Mouse (Mus musculus) liver, embryonic 15.5 days (tissue): Measurements from ENCODE around the gene Itga9. TPM values are rescaled to one million over a fixed set of nuclear protein-coding genes. Genes with fewer than 3 reads are reported as not detected.

ENCODE experiments used
- ATAC-seq: fragments of 200-750 bp; cut with Nextera tagmentation; 2 replicates; pipeline ENCODE4 v1.8.0; 2017; ENCODE audit warnings: moderate number of reproducible peaks, mild to moderate bottlenecking, moderate library complexity; ENCODE audit not compliant: insufficient read depth
- H3K27ac ChIP-seq: fragments of 300-500 bp; sonication (generic); replicated peaks from 2 replicates; pipeline ENCODE4 v1.5.1; 2015; ENCODE audit warnings: mild to moderate bottlenecking, inconsistent platforms
- H3K27me3 ChIP-seq: fragments of 300-500 bp; sonication (generic); 2 replicates; pipeline ENCODE4 v1.6.1; 2015; ENCODE audit warnings: mild to moderate bottlenecking, inconsistent platforms
- H3K36me3 ChIP-seq: fragments of 300-500 bp; sonication (generic); replicated peaks from 2 replicates; pipeline ENCODE4 v1.6.1; 2015; ENCODE audit warnings: moderate library complexity, mild to moderate bottlenecking, inconsistent platforms
- H3K4me1 ChIP-seq: fragments of 300-500 bp; sonication (generic); replicated peaks from 2 replicates; pipeline ENCODE4 v1.6.1; 2015; ENCODE audit warnings: inconsistent platforms
- H3K4me2 ChIP-seq: fragments of 300-500 bp; sonication (generic); 2 replicates; pipeline ENCODE4 v1.6.1; 2015; ENCODE audit warnings: moderate library complexity, mild to moderate bottlenecking, inconsistent platforms
- H3K4me3 ChIP-seq: fragments of 300-500 bp; sonication (generic); replicated peaks from 2 replicates; pipeline ENCODE4 v1.5.1; 2015; ENCODE audit warnings: mild to moderate bottlenecking, inconsistent platforms
- H3K9ac ChIP-seq: fragments of 300-500 bp; sonication (generic); 2 replicates; pipeline ENCODE4 v1.6.1; 2015; ENCODE audit warnings: moderate library complexity, mild to moderate bottlenecking, inconsistent platforms
- H3K9me3 ChIP-seq: fragments of 300-500 bp; sonication (generic); replicated peaks from 2 replicates; pipeline ENCODE4 v1.6.1; 2016; ENCODE audit warnings: inconsistent platforms
- whole genome bisulfite sequencing: fragments of 180-500 bp; shearing (Covaris S2); methylation state at CpG from one replicate; pipeline ENCODE4 v1.1.7; 2015; ENCODE audit warnings: mixed read lengths; ENCODE audit not compliant: insufficient replicate concordance; 5-methylcytosine and 5-hydroxymethylcytosine counted together
- polyA plus RNA-seq: library from polyadenylated mRNA; unstranded; fragments of >200 nt; fragmentation: Nextera tagmentation; extraction: Ambion mirVana; gene quantifications from 2 replicates; pipeline ENCODE4 v1.2.1, GENCODE M21; 2015

The Itga9 gene
- polyA plus RNA-seq, 1 experiment from 2014 or later: 3.4 TPM

DNA sequence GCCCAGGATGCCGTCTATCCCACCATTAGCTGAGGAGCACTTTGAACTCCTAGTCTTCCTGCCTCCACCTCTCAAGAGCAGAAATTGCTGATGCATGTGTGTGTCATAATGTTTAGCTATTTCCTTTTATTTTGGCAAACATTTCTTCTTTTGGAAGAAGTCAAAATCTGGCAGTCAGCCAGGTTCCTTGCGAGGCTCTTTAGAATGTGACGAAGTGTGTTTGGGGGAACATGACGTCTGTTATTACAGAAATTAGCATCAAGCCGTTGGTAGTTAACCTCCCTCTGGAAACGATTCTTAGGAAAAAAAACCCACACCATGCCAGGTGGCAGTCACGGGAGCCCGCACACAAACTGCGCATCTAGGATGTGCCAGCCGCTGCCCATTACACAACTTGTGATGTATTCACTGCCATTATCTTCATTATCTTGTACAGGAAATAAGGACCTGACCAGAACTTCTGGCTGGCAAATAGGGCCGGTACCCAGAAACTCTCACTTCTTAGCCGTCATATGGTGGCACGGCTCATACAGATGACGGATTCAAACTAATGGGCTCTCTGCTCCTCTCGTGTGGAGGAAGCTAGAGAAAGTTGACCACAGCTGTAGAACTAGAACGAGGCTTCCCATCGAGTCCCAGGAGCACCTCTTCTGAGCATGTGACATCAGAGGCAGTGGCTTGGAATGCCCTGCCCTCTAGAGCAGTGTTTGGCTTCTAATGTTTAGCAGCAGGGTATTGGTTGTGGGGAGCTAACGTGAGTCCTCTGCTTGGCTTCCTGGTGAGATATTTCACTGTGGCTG lies 99.9 kb downstream of the Itga9 start:
- Histone ChIP-seq H3K36me3 (no peaks in the 10 kb centered on the region), H3K27ac (no peak overlapping the region), H3K9me3 (no peaks in the 10 kb centered on the region), H3K27me3 (no peaks in the 10 kb centered on the region), H3K4me2 (no peak overlapping the region), H3K4me3 (no peak overlapping the region), H3K4me1 (no peaks in the 10 kb centered on the region), H3K9ac (no peak overlapping the region)
- WGBS: 60% methylated on average over 18 of the region's 18 CpGs
- no peak for ATAC-seq

DNA sequence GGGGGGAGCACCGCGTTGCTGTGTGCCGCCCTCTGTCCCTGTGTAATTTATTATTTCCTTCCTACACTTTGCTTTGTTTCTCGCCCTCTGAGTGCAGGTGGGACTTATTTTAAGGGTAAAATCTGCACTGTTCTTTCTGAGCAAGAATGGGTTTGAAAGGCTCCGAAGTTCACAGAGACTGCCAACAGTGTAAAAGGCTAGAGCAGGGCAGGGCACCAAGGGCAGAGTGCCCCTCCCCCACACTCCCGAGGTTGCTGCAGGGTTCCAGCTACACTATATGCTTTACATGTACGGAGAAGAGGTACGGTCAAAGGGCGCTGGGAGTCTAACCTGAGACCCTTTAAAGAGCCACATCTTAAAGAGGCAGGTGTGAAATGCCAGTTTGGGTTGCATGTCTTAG lies 104.1 kb downstream of the Itga9 start:
- Histone ChIP-seq H3K27me3 (no peaks in the 10 kb centered on the region), H3K27ac (no peak overlapping the region), H3K4me1 (0 out of 2 replicates have a peak, but pooled peaks cover 2% of the 10 kb centered on the region), H3K9me3 (no peaks in the 10 kb centered on the region), H3K36me3 (no peaks in the 10 kb centered on the region), H3K9ac (no peak overlapping the region), H3K4me2 (no peak overlapping the region), H3K4me3 (no peak overlapping the region)
- WGBS: 36% methylated on average over 9 of the region's 9 CpGs
- ATAC-seq: no peak

- H3K4me1 ChIP-seq: 0 out of 2 replicates have a peak, but pooled peaks cover 3% of the 10 kb centered on the region
- H3K36me3 ChIP-seq: no peaks in the 10 kb centered on the region
- H3K27ac ChIP-seq: no peak overlapping the region
- no peaks in the 10 kb centered on the region for H3K9me3 ChIP-seq
- no peak overlapping the region for H3K4me3 ChIP-seq
- no peak for ATAC-seq
- WGBS: 69% methylated on average over 11 of the region's 11 CpGs
- no peak overlapping the region for H3K9ac ChIP-seq
- no peaks in the 10 kb centered on the region for H3K27me3 ChIP-seq
- H3K4me2 ChIP-seq: no peak overlapping the region
Observed at GRCm38 (mm10) chr9:118711749-118712148, 105.3 kb downstream of the Itga9 start.

GRCm38 (mm10) chr9:118713515-118713914 lies 107.0 kb downstream of the Itga9 start:
- Histone ChIP-seq H3K4me2 (no peak overlapping the region), H3K36me3 (no peaks in the 10 kb centered on the region), H3K4me3 (no peak overlapping the region), H3K9ac (no peak overlapping the region), H3K27me3 (no peaks in the 10 kb centered on the region), H3K4me1 (0 out of 2 replicates have a peak, but pooled peaks cover 3% of the 10 kb centered on the region), H3K9me3 (no peaks in the 10 kb centered on the region), H3K27ac (no peak overlapping the region)
- WGBS: 67% methylated on average over 8 of the region's 8 CpGs
- no peak for ATAC-seq

- Histone ChIP-seq H3K27ac (no peak overlapping the region), H3K9me3 (no peaks in the 10 kb centered on the region), H3K4me3 (no peak overlapping the region), H3K36me3 (no peaks in the 10 kb centered on the region), H3K27me3 (no peaks in the 10 kb centered on the region), H3K4me2 (no peak overlapping the region), H3K9ac (no peak overlapping the region), H3K4me1 (0 out of 2 replicates have a peak, but pooled peaks cover 3% of the 10 kb centered on the region)
- no peak for ATAC-seq
- 68% methylated on average over 5 of the region's 5 CpGs for WGBS
Observed at GRCm38 (mm10) chr9:118714536-118714935, 108.0 kb downstream of the Itga9 start.

- Histone ChIP-seq H3K27me3 (no peaks in the 10 kb centered on the region), H3K27ac (no peak overlapping the region), H3K4me3 (no peak overlapping the region), H3K36me3 (no peaks in the 10 kb centered on the region), H3K9ac (no peak overlapping the region), H3K4me1 (0 out of 2 replicates have a peak, but pooled peaks cover 3% of the 10 kb centered on the region), H3K4me2 (no peak overlapping the region), H3K9me3 (no peaks in the 10 kb centered on the region)
- no peak for ATAC-seq
- WGBS: 24% methylated on average over 9 of the region's 9 CpGs
Observed at GRCm38 (mm10) chr9:118715971-118716628, 109.6 kb downstream of the Itga9 start.

GRCm38 (mm10) chr9:118717436-118717835 lies 110.9 kb downstream of the Itga9 start:
- H3K27me3 ChIP-seq: no peaks in the 10 kb centered on the region
- H3K4me1 ChIP-seq: 0 out of 2 replicates have a peak, but pooled peaks cover 3% of the 10 kb centered on the region
- H3K4me3 ChIP-seq: no peak overlapping the region
- no peak overlapping the region for H3K27ac ChIP-seq
- 49% methylated on average over 3 of the region's 3 CpGs for WGBS
- no peak overlapping the region for H3K9ac ChIP-seq
- no peak for ATAC-seq
- H3K4me2 ChIP-seq: no peak overlapping the region
- H3K36me3 ChIP-seq: no peaks in the 10 kb centered on the region
- no peaks in the 10 kb centered on the region for H3K9me3 ChIP-seq

- H3K9me3 ChIP-seq: no peaks in the 10 kb centered on the region
- H3K27ac ChIP-seq: no peak overlapping the region
- 71% methylated on average over 2 of the region's 2 CpGs for WGBS
- H3K4me3 ChIP-seq: no peak overlapping the region
- 0 out of 2 replicates have a peak, but pooled peaks cover 3% of the 10 kb centered on the region for H3K4me1 ChIP-seq
- no peak overlapping the region for H3K4me2 ChIP-seq
- no peak overlapping the region for H3K9ac ChIP-seq
- H3K36me3 ChIP-seq: no peaks in the 10 kb centered on the region
- no peaks in the 10 kb centered on the region for H3K27me3 ChIP-seq
- no peak for ATAC-seq
Observed at GRCm38 (mm10) chr9:118718511-118718910, 112.0 kb downstream of the Itga9 start.

GRCm38 (mm10) chr9:118721056-118721455 lies 114.6 kb downstream of the Itga9 start:
- 79% methylated on average over 6 of the region's 6 CpGs for WGBS
- Histone ChIP-seq H3K9me3 (no peaks in the 10 kb centered on the region), H3K4me2 (no peak overlapping the region), H3K27ac (no peak overlapping the region), H3K4me3 (no peak overlapping the region), H3K9ac (no peak overlapping the region), H3K36me3 (no peaks in the 10 kb centered on the region), H3K4me1 (no peaks in the 10 kb centered on the region), H3K27me3 (no peaks in the 10 kb centered on the region)
- no peak for ATAC-seq

DNA sequence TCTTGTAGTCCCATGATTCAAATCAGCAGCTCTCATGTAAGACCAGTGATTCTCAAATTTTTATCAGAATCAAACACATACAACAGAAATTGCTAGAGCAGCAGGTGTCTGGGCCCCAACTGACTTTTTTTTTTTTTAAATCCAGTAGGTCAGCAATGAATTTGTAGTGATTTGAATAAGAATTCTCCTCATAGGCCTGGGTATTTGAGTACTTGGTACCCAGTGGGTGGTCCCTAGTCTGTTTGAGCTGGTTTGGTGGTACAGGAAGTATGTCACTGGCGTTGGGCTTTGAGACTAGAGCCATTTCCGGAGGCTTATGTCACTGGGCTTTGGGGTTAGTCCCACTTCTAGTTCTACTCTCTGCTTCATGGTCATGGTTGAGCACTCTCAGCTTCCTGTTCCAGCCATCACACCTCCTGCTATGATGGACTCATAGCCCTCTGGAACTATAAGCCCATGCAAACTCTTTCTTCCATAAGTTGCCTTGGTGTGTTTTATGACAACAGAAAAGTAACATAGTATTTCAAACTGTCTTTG lies 116.4 kb downstream of the Itga9 start:
- Histone ChIP-seq H3K4me3 (no peak overlapping the region), H3K4me2 (no peak overlapping the region), H3K36me3 (no peaks in the 10 kb centered on the region), H3K9ac (no peak overlapping the region), H3K27ac (no peak overlapping the region), H3K4me1 (no peaks in the 10 kb centered on the region), H3K9me3 (no peaks in the 10 kb centered on the region), H3K27me3 (no peaks in the 10 kb centered on the region)
- ATAC-seq: no peak
- 52% methylated on average over 2 of the region's 2 CpGs for WGBS

GRCm38 (mm10) chr9:118725128-118725527 lies 118.6 kb downstream of the Itga9 start:
- no peaks in the 10 kb centered on the region for H3K9me3 ChIP-seq
- H3K27ac ChIP-seq: no peak overlapping the region
- no peak overlapping the region for H3K9ac ChIP-seq
- no peak overlapping the region for H3K4me2 ChIP-seq
- H3K4me3 ChIP-seq: no peak overlapping the region
- no peak for ATAC-seq
- no peaks in the 10 kb centered on the region for H3K4me1 ChIP-seq
- H3K36me3 ChIP-seq: no peaks in the 10 kb centered on the region
- no peaks in the 10 kb centered on the region for H3K27me3 ChIP-seq
- WGBS: 55% methylated on average over 9 of the region's 9 CpGs
